Mouse (Mus musculus) urinary bladder, postnatal 4 days (tissue): ENCODE measurements around the gene Arid3b.

Source experiments
- DNase-seq, 2 experiments: peaks; one replicate each; pipeline ENCODE4 v3.0.0; 2021 to 2022; ENCODE audit warnings: low spot score in 2 of 2

Gene Arid3b

GRCm38 (mm10) chr9:57748137-57748536 is 88.5 kb downstream of the Arid3b start:
- no peak for DNase-seq

GRCm38 (mm10) chr9:57747067-57747466 is 89.5 kb downstream of the Arid3b start:
- DNase-seq: no peak

GRCm38 (mm10) chr9:57744462-57745091 is 92.0 kb downstream of the Arid3b start:
- DNase-seq: no peak
